Mouse (Mus musculus) CD4-positive helper T cell, adult 2 months (primary cell): ENCODE data around the gene 9530068E07Rik.
"Not testable (repeated sequence)": the region's sequence is repeated elsewhere in the genome, so short reads cannot be mapped to it uniquely, and the experiment has no call there.

ENCODE experiments used
- DNase-seq: peaks from one replicate; pipeline ENCODE4 v3.0.0-alpha.2; 2012; ENCODE audit warnings: low read depth, missing footprints, low spot score

The 9530068E07Rik gene

DNA sequence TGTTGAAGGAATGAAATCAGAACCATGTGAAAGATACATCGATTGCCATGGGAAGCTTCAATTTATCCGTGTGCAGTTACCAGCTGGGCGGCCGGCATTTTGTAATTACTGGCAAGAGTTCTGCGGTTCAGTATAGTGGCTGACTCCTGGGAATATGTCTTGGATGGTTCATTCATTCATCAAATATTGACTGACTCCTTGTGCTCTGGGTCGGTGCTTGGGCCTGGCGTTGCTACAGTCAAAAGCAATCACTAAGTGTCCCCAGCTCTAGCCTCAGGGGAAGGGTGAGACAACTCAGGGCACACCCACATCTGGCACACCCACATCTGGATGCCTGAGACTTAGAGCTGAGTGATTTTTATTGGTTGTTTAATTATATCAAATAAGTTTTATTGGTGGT is 22.4 kb upstream of the 9530068E07Rik start:
- no peak for DNase-seq

- DNase-seq = peak; percentile 65
Measured at GRCm38 (mm10) chr11:52374340-52374739, 21.9 kb upstream of the 9530068E07Rik start.

GRCm38 (mm10) chr11:52377579-52377978 is 18.6 kb upstream of the 9530068E07Rik start:
- DNase-seq = no peak

DNA sequence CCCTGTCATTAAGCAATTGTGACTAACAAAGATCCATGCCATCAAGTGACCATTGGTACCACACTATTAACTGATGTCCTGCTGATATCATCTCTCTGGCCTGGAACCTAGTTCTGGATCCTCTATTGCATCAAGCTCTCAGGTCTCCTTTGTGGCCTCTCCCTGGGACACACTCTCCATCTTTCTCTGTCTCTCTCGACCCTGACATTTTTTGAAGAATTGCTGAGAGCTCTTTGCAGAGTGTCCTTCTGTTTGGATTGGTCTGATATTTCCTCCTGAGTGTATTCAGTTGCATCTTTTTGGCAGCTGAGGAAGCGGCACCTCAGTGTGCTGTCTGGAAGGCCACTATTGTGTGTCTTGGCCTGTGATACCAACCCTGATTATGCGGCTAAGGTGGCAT is 17.0 kb upstream of the 9530068E07Rik start:
- no peak for DNase-seq

DNA sequence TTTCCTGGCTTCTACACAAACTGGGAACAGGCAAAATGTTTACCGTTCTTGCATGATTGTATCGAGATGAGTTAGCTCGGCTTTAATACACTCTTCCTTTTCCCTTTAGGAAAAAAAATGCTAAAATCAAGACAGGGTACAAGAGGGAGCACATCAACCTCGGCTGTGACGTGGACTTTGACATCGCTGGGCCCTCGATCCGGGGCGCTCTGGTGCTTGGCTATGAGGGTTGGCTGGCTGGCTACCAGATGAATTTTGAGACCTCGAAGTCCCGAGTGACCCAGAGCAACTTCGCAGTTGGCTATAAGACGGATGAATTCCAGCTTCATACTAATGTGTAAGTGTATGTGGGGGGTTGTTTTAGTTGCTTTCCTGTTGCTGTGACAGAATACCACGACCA is 12.5 kb upstream of the 9530068E07Rik start:
- no peak for DNase-seq

- DNase-seq = peak; percentile 42
Measured at GRCm38 (mm10) chr11:52384667-52385066, 11.6 kb upstream of the 9530068E07Rik start.

- DNase-seq = no peak
Measured at GRCm38 (mm10) chr11:52386892-52387291, 9.3 kb upstream of the 9530068E07Rik start.

DNA sequence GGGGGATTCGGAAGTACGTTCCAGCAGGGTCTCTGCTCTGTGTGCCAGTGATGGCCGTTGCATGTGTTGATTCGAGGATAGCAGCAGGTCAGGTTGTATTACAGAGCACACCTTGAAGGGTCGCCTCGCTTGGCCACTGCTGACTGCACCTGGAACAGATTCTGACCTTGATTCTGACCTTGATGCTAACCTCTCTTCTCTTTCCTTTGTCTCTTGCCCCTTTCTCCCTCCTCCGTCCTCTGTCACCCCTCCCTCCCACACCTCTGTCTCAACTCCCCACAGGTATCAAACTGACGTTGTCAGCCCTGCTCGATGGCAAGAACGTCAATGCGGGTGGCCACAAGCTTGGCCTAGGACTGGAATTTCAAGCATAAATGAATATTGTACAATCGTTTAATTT is 8.1 kb upstream of the 9530068E07Rik start:
- no peak for DNase-seq

- DNase-seq = not testable (repeated sequence)
Measured at GRCm38 (mm10) chr11:52388979-52389378, 7.2 kb upstream of the 9530068E07Rik start.

DNA sequence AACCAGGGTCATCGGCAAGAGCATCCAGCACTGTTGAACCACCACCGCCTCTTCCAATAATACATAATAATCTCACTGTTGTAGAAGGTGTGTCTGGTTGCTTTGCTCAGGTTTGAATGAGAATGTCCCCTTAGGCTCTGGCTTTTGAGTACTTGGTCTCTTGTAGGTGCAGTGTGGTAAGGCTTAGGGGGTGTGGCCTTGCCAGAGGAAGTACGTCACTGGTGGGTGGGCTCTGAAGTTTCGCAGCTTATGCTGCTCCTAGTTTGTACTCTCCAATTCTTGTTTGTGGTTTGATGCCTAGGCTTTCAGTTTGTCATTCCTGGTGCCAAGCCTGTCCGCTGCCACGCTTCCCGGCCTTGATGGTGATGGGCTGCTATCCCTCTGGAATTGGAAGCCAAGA is 6.3 kb upstream of the 9530068E07Rik start:
- DNase-seq = no peak

- no peak for DNase-seq
Measured at GRCm38 (mm10) chr11:52394494-52394893, 1.7 kb upstream of the 9530068E07Rik start.

GRCm38 (mm10) chr11:52395343-52395742 is 885 bp upstream of the 9530068E07Rik start:
- peak; percentile 46 for DNase-seq

- DNase-seq = peak; percentile 82
Measured at GRCm38 (mm10) chr11:52396597-52397188, 465 bp downstream of the 9530068E07Rik start.

DNA sequence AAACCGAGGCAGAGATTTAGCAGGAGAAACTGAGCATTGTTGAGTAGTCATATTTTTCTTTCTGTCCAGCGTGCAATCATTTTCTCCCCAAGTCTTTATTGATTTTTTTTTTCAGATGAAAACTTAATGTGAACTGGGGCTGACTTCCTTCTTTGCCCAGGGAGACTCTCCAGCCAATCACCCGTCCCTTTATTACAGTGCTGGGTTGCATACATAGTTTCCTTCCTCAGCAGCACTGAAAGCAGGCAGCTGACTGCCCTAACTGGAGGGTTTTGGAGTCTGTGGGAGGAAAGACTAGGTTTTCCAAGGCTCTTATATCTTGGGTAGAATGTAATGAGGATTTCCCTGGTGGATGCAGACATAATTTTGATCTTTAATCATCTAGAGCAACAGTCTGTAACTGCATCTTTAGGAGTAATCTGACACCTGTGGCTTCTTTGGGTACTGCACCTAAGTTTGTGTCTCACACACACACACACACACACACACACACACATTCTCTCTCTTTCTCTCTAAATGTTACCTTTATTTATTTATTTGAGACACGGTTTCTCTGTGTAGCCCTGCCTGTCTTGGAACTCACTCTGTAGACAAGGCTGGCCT is 1.3 kb downstream of the 9530068E07Rik start:
- peak; percentile 54 for DNase-seq

DNA sequence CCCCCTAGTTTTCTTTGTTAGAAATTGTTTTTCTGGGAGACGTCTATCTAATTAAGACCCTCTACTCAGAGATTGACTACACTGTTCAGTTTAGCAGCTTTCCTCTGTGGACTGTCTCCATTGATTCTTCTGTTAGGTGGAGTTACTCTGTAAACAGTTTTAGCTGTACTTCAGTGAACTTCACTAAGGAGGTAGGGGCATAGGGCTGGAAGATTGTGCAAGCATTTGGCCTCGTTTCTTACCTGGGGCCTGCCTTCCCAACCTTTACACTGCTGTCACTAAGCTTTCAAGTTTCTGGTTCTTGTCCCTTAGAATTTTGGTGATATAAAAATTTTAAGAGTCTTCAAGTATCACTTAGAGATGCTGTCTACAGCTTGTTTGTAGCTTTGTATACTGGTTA is 5.2 kb downstream of the 9530068E07Rik start:
- DNase-seq = no peak

DNA sequence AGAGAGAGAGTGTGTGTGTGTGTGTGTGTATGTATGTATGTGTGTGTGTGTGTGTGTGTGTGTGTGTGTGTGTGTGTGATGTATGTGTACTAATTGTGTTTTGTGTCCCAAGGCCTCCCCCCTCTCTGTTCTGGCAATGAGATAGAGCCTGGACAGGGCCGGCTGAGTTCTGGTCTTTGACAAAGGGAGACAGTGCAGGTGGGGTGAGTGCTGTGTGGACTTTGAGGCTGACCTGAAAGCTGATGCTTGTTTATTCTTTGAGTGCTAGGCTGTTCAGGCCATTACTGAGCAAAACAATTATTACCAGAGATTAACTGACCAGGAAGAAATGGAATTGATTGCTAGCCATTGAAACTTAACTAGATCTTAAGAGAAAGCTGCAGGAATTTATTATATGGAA is 6.3 kb downstream of the 9530068E07Rik start:
- no peak for DNase-seq

DNA sequence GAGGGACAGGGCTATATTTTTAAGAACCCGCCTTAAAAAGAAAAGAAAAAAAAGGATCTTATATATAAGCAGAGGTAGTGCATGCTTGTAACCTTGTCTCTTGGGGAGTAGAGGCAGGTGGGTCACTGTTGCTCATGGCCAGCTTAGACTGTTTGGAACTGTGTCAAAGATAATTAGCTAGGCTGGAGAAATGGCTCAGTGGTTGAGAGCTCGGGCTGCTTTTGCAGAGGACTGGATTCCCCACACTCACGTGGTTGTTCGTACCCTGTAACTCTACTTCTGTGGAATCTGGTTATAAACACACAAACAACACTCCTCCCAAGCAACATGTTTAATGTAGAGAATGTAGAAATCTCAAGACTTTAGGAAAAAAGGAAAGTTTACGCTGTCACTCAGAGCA is 8.0 kb downstream of the 9530068E07Rik start:
- DNase-seq = no peak

- no peak for DNase-seq
Measured at GRCm38 (mm10) chr11:52405196-52405688, 9.0 kb downstream of the 9530068E07Rik start.

- no peak for DNase-seq
Measured at GRCm38 (mm10) chr11:52409316-52409715, 13.1 kb downstream of the 9530068E07Rik start.

- no peak for DNase-seq
Measured at GRCm38 (mm10) chr11:52418358-52418757, 22.1 kb downstream of the 9530068E07Rik start.

DNA sequence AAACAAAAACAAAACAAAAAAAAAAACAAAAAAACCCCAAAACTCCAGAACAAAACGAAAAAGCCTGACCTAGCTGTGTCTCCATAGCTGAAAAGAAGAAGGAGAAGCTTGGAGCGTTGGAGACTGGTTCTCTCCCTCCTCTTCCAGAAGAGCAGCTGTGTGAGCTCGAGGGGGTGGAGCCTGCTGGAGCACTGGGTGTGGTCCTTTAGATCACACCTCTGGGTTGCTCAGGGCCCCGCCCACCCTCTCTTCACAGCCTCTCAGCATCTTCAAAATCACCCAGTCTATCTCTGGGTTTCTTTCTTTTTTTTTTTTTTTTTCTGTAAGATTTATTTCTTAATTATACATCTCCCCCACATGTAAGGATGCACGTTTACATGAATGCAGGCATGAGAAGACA is 23.0 kb downstream of the 9530068E07Rik start:
- peak; percentile 26 for DNase-seq

- DNase-seq = no peak
Measured at GRCm38 (mm10) chr11:52419861-52420260, 23.6 kb downstream of the 9530068E07Rik start.

DNA sequence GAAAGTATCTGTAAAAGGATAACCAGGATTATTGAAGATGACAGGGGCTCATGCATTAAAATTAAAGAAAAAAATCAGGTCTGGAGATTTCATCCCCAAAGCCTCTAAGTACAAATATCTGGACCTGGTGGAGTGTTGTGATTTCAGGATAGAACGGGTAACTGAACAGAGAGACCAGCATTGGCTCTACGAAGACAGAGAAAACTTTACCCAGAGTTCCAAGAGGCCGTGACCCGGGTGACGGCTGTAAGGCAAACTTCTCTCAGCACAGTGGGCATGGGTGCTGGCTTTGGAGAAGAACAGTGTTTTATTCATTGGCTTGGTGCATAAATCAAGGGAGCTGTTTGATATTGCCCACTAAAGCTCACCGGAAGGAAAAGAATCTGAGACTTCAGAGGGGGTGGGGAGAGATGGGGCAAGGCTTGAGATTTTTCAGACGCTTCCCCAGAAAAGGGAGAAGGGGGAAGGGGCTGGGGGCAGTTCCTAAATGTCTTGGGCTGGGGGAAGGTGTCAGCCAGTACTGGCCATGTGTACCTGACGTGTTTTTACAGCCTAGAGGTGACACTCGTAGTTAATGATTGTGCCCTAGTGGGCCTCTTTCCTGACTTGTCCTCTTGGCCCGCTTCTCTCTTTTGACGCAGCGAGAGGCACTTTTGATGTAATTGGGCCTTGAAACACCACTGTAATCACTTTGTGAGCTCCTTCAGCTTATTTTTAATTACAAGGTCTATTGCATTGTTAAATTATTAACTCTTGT is 24.2 kb downstream of the 9530068E07Rik start:
- no peak for DNase-seq
